Mouse (Mus musculus): ENCODE data around the gene Cdc42bpb. TPM values are rescaled to one million over a fixed set of nuclear protein-coding genes. Genes with fewer than 3 reads are reported as not detected.

Cdc42bpb gene
- polyA plus RNA-seq, 1 experiment from 2014 or later: 43.4 TPM

DNA sequence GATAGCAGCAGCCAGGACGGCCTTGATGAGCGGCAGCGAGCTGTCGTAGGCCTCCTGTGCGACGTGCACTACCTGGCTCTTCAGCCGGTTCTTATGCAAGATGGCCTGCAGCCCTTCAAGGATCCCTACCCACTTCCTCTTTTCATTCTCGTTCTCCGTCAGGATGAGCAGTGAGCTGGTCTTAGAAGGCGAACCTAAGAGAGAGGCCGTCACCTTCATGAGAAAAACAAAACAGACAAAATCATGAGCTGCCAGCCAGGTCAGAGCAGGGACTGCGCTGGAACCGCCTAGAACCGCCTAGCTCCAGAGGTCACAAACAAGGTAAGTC is 75.5 kb downstream of the Cdc42bpb start:
- Histone ChIP-seq H3K27me3 (ENCODE audit: control insufficient read depth, insufficient read depth, low read length) (no peaks in the 10 kb centered on the region), H3K36me3 (ENCODE audit: control insufficient read depth, insufficient read depth, low read length) (peaks cover 83% of the 10 kb centered on the region), H3K9me3 (ENCODE audit: control insufficient read depth, low read length) (no peaks in the 10 kb centered on the region), H3K9ac (replicated peaks; ENCODE audit: low read depth, low read length) (no peak overlapping the region), H3K27ac (ENCODE audit: low read depth, low read length) (no peak overlapping the region), H3K4me1 (ENCODE audit: control insufficient read depth, insufficient read depth, low read length) (no peaks in the 10 kb centered on the region), H3K4me2 (ENCODE audit: low read depth, low read length) (no peak overlapping the region), H3K4me3 (ENCODE audit: low read depth, low read length) (no peak overlapping the region)
- no peak for ATAC-seq (ENCODE audit: low read depth)
- 94% methylated on average over 14 of the region's 14 CpGs for WGBS

DNA sequence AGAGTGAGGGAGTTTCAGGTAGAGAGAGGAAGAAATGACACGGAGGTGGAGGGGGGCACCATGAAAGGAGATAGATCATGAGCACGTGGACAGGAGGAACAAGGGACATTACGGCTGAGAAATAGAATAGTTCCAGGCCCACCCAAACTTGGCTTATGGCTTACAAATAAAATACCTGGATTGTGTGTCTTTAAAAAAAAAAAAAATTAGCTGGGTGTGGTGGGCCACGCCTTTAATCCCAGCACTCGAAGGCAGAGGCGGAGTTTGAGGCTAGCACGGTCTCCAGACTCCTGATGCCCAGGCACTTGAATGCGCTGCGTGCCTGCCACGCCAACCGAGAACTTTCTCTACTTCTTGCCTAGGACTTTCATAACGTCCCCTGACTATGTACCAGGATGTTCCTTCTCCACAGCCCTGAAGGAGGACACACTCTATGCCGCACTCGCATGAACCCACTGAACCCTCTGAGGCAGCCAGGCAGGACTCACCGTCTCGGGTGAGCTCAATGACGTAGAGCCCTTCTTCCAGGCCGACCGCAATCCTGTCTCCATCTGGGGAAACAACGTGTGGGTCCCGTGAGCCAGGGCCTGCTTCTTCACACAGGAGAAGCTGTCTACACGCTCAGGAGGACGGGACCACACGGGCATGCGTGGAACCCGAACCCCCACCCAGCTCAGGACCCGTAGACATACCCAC is 76.0 kb downstream of the Cdc42bpb start:
- H3K9me3 ChIP-seq (ENCODE audit: control insufficient read depth, low read length): no peaks in the 10 kb centered on the region
- WGBS: 95% methylated on average over 27 of the region's 27 CpGs
- no peaks in the 10 kb centered on the region for H3K4me1 ChIP-seq (ENCODE audit: control insufficient read depth, insufficient read depth, low read length)
- H3K4me2 ChIP-seq (ENCODE audit: low read depth, low read length): no peak overlapping the region
- no peaks in the 10 kb centered on the region for H3K27me3 ChIP-seq (ENCODE audit: control insufficient read depth, insufficient read depth, low read length)
- H3K9ac ChIP-seq (replicated peaks; ENCODE audit: low read depth, low read length): no peak overlapping the region
- peaks cover 82% of the 10 kb centered on the region for H3K36me3 ChIP-seq (ENCODE audit: control insufficient read depth, insufficient read depth, low read length)
- no peak for ATAC-seq (ENCODE audit: low read depth)
- no peak overlapping the region for H3K27ac ChIP-seq (ENCODE audit: low read depth, low read length)
- no peak overlapping the region for H3K4me3 ChIP-seq (ENCODE audit: low read depth, low read length)

DNA sequence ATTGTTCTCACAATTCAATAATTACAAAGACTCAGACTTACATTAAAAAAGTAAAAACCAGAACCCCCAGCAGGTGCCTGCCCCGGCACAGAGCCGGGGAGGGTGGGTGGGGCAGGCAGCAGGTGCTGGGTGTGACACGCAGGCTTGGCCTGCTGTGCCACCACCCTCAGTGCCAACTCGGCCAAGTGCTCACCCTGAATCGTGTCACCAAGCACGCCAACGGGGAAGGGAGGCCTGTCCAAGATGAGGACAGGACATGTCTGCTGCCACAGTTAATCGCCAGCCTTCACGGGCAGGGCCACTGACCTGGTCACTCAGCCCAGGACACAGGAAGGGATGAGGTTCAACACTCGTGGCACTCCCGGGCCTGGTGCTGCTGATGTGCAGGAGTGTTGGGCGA is 84.5 kb downstream of the Cdc42bpb start:
- Histone ChIP-seq H3K27me3 (ENCODE audit: control insufficient read depth, insufficient read depth, low read length) (no peaks in the 10 kb centered on the region), H3K9me3 (ENCODE audit: control insufficient read depth, low read length) (no peaks in the 10 kb centered on the region), H3K36me3 (ENCODE audit: control insufficient read depth, insufficient read depth, low read length) (peaks cover 66% of the 10 kb centered on the region), H3K4me3 (ENCODE audit: low read depth, low read length) (no peak overlapping the region), H3K27ac (ENCODE audit: low read depth, low read length) (no peak overlapping the region), H3K4me2 (ENCODE audit: low read depth, low read length) (no peak overlapping the region), H3K4me1 (ENCODE audit: control insufficient read depth, insufficient read depth, low read length) (no peaks in the 10 kb centered on the region), H3K9ac (replicated peaks; ENCODE audit: low read depth, low read length) (no peak overlapping the region)
- no peak for ATAC-seq (ENCODE audit: low read depth)
- WGBS: 92% methylated on average over 12 of the region's 12 CpGs

DNA sequence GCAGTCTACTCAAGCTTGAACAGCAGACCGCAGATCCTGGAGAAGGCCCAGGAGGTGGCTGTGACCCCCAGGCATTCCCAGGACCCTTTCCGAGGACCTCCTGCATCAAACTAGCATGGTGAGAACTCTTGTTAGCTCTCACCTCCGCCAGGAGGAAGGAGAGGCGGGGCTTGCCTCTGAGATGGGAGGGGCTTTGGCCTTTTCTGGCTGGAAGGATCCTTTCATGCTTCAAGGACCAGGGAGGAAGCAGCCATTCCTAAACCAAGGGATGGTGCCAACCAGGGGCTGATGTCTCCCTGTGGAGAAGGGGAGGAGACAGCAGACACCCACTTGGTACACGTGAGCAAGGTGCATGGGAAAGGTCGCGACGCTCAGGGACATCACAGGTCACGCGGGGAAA is 93.0 kb downstream of the Cdc42bpb start:
- Histone ChIP-seq H3K9ac (replicated peaks; ENCODE audit: low read depth, low read length) (no peak overlapping the region), H3K4me2 (ENCODE audit: low read depth, low read length) (no peak overlapping the region), H3K27me3 (ENCODE audit: control insufficient read depth, insufficient read depth, low read length) (no peaks in the 10 kb centered on the region), H3K4me3 (ENCODE audit: low read depth, low read length) (no peak overlapping the region), H3K9me3 (ENCODE audit: control insufficient read depth, low read length) (no peaks in the 10 kb centered on the region), H3K36me3 (ENCODE audit: control insufficient read depth, insufficient read depth, low read length) (no peaks in the 10 kb centered on the region), H3K4me1 (ENCODE audit: control insufficient read depth, insufficient read depth, low read length) (no peaks in the 10 kb centered on the region), H3K27ac (ENCODE audit: low read depth, low read length) (no peak overlapping the region)
- ATAC-seq (ENCODE audit: low read depth): no peak
- 31% methylated on average over 10 of the region's 10 CpGs for WGBS

DNA sequence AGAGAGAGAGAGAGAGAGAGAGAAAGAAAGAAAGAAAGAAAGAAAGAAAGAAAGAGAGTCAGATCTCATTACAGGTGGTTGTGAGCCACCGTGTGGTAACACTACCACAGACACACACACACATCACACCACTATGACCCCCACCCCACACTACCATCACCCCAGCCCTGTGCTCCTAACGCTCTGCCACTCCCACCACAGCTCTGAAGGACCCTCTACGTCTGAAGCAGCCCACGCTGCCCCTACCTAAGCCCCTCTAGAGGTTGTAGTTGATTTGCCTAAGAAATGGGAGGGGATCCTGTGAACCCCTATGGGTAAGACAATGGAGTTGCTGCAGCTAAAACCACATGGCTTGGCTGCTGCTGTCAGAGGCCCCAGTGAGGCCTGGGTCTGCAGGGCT is 93.9 kb downstream of the Cdc42bpb start:
- ATAC-seq (ENCODE audit: low read depth): no peak; the same call in 1 of the 2 replicates
- Histone ChIP-seq H3K4me1 (ENCODE audit: control insufficient read depth, insufficient read depth, low read length) (no peaks in the 10 kb centered on the region), H3K36me3 (ENCODE audit: control insufficient read depth, insufficient read depth, low read length) (no peaks in the 10 kb centered on the region), H3K27ac (ENCODE audit: low read depth, low read length) (no peak overlapping the region), H3K9ac (replicated peaks; ENCODE audit: low read depth, low read length) (no peak overlapping the region), H3K4me2 (ENCODE audit: low read depth, low read length) (no peak overlapping the region), H3K27me3 (ENCODE audit: control insufficient read depth, insufficient read depth, low read length) (no peaks in the 10 kb centered on the region), H3K4me3 (ENCODE audit: low read depth, low read length) (no peak overlapping the region), H3K9me3 (ENCODE audit: control insufficient read depth, low read length) (0 out of 2 replicates have a peak, but pooled peaks cover 3% of the 10 kb centered on the region)
- 68% methylated on average over 4 of the region's 4 CpGs for WGBS

DNA sequence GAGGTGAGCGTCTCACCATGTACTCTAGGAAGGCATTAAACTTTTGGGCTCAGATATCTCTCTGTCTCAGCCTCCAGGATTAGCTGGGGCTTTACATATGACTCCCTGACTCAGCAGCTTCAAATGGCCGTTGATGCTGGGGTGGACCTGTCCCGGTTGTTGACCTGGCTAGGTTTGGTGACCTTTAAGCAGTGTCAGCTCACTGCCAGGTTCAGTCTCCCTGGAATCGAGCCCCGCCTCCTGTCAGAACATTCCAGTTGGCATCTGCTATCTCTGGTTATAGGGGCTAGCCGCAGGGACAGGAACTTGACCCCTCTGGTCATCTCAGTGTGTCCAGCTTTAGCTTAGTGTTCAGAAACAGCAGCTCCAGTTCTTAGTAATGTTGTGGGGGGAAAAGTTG is 101.1 kb downstream of the Cdc42bpb start:
- Histone ChIP-seq H3K27me3 (ENCODE audit: control insufficient read depth, insufficient read depth, low read length) (peaks cover 48% of the 10 kb centered on the region), H3K4me2 (ENCODE audit: low read depth, low read length) (no peak overlapping the region)

DNA sequence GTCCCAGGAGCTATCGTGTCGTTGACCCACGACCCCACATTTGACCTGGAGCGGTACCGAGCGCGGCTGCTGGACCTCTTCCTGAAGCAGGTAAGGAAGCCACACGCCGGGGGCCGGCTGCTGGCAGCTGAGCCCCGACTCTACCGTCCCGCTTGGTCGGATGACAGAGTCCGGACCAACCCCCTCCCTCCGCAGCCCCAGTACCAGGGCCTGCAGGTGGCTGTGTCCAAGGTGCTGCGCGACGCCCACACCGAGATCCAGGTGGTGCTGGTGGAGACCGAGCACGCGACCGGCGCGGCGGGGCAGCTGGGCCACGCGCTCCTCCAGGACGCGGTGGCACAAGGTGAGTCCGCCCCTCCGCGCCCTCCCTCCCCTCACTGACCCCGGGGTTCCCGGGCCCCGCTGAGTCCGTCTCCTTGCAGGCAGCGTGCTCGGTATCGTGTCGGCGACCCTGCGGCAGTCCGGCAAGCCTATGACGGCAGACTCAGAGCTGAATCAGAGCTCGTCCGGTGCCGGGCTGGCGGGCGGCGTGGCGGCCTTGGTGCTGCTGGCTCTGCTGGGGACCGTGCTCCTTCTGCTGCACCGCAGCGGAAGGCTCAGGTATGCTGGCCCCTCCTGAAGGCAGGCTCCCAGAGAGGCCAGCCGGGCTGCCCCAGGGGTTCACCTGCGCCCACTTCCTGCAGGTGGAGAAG is 102.2 kb downstream of the Cdc42bpb start:
- H3K9me3 ChIP-seq (ENCODE audit: control insufficient read depth, low read length): 0 out of 2 replicates have a peak, but pooled peaks cover 3% of the 10 kb centered on the region
- 2% methylated on average over 58 of the region's 58 CpGs for WGBS
- ATAC-seq (ENCODE audit: low read depth): no peak; the same call in 1 of the 2 replicates

More for the DNA sequence above, 101.1 kb downstream of the Cdc42bpb start:
- H3K9ac ChIP-seq (replicated peaks; ENCODE audit: low read depth, low read length): no peak overlapping the region
- no peak overlapping the region for H3K4me3 ChIP-seq (ENCODE audit: low read depth, low read length)
- ATAC-seq (ENCODE audit: low read depth): no peak
- 50% methylated on average over 6 of the region's 6 CpGs for WGBS
- H3K36me3 ChIP-seq (ENCODE audit: control insufficient read depth, insufficient read depth, low read length): no peaks in the 10 kb centered on the region
- 0 out of 2 replicates have a peak, but pooled peaks cover 3% of the 10 kb centered on the region for H3K9me3 ChIP-seq (ENCODE audit: control insufficient read depth, low read length)
- H3K27ac ChIP-seq (ENCODE audit: low read depth, low read length): no peak overlapping the region
- peaks cover 18% of the 10 kb centered on the region for H3K4me1 ChIP-seq (ENCODE audit: control insufficient read depth, insufficient read depth, low read length)

DNA sequence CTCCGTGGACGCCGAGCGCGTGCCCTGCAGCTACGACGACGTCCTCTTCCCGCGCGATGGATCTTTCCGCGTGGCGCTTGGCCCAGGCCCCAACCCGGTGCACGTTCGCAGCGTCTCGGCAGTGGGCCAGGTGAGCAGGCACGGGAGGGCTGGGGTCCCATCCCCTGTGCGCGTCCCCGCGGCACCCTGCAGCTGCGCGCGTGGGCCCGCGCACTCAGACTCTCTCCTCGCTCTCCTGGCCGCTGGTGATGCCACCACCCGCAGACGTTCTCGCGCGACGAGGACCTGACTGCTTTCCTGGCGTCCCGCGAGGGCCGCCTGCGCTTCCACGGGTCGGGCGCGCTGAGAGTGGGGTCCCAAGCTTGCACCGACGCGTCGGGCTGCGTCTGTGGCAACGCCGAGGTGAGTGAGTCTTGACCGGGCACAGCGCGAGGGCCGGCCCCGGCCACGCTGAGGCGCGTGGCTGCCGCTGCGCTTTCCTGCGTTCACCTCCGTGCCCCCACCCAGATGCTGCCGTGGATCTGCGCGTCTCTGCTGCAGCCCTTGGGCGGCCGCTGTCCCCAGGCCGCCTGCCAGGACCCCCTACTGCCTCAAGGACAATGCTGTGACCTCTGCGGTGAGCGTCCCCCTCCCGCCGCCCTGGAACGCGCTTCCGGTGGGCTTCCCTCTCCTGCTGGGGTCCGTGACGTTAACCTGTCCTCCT is 102.9 kb downstream of the Cdc42bpb start:
- peak overlapping the region; percentile 51 for H3K9ac ChIP-seq (replicated peaks; ENCODE audit: low read depth, low read length)
- H3K4me2 ChIP-seq (ENCODE audit: low read depth, low read length): peak overlapping the region; percentile 72
- H3K36me3 ChIP-seq (ENCODE audit: control insufficient read depth, insufficient read depth, low read length): no peaks in the 10 kb centered on the region
- peak overlapping the region; percentile 41 for H3K4me3 ChIP-seq (ENCODE audit: low read depth, low read length)
- no peak overlapping the region for H3K27ac ChIP-seq (ENCODE audit: low read depth, low read length)
- peaks cover 64% of the 10 kb centered on the region for H3K27me3 ChIP-seq (ENCODE audit: control insufficient read depth, insufficient read depth, low read length)
- 0 out of 2 replicates have a peak, but pooled peaks cover 3% of the 10 kb centered on the region for H3K9me3 ChIP-seq (ENCODE audit: control insufficient read depth, low read length)
- 4% methylated on average over 79 of the region's 80 CpGs for WGBS
- peaks cover 18% of the 10 kb centered on the region for H3K4me1 ChIP-seq (ENCODE audit: control insufficient read depth, insufficient read depth, low read length)
- ATAC-seq (ENCODE audit: low read depth): peak; percentile 22; the same call in 1 of the 2 replicates

More for the DNA sequence above, 102.2 kb downstream of the Cdc42bpb start:
- H3K9ac ChIP-seq (replicated peaks; ENCODE audit: low read depth, low read length): peak overlapping the region; percentile 51
- peaks cover 59% of the 10 kb centered on the region for H3K27me3 ChIP-seq (ENCODE audit: control insufficient read depth, insufficient read depth, low read length)
- peaks cover 18% of the 10 kb centered on the region for H3K4me1 ChIP-seq (ENCODE audit: control insufficient read depth, insufficient read depth, low read length)
- H3K4me3 ChIP-seq (ENCODE audit: low read depth, low read length): peak overlapping the region; percentile 41
- H3K36me3 ChIP-seq (ENCODE audit: control insufficient read depth, insufficient read depth, low read length): no peaks in the 10 kb centered on the region
- peak overlapping the region; percentile 72 for H3K4me2 ChIP-seq (ENCODE audit: low read depth, low read length)
- no peak overlapping the region for H3K27ac ChIP-seq (ENCODE audit: low read depth, low read length)

Data from neural tube, embryonic 14.5 days (tissue).